Mouse (Mus musculus): ENCODE measurements around the gene Stk40. TPM values are rescaled to one million over a fixed set of nuclear protein-coding genes. Genes with fewer than 3 reads are reported as not detected.

Gene Stk40
- polyA plus RNA-seq, 1 experiment from 2014 or later: 18.5 TPM

DNA sequence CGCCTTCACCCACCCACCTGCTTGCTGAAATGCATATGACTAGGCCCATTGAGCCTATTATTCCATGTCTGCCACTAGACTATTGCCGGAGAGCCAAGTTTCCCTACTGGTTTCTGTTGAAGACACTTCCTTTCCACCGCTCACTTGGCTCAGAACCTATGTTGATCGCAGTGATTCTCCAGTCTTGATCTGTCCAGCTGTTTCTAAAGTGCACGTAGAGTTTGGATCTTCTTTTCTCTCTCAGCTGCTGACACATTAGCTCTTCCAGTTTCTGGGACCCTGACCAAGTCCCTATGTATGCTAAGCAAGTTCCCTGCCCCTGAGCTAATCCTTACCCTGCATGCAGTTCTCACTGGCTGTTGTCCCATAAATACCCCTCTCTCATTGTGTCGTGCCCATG lies 25.9 kb upstream of the Stk40 start:
- Histone ChIP-seq H3K4me2 (no peak overlapping the region), H3K9ac (ENCODE audit: low read depth, low read length) (no peak overlapping the region), H3K27me3 (ENCODE audit: control insufficient read depth, insufficient read depth, low read length) (no peaks in the 10 kb centered on the region), H3K27ac (ENCODE audit: low read depth, low read length) (no peak overlapping the region), H3K36me3 (ENCODE audit: control insufficient read depth, insufficient read depth, low read length) (no peaks in the 10 kb centered on the region), H3K4me3 (ENCODE audit: low read depth, low read length) (no peak overlapping the region), H3K9me3 (replicated peaks; ENCODE audit: control insufficient read depth, low read length) (no peaks in the 10 kb centered on the region), H3K4me1 (ENCODE audit: control insufficient read depth, insufficient read depth, low read length) (no peaks in the 10 kb centered on the region)
- ATAC-seq (replicated peaks; ENCODE audit: insufficient number of reproducible peaks, low FRiP score, low TSS enrichment): no peak
- 78% methylated on average over 6 of the region's 6 CpGs for WGBS (ENCODE audit: insufficient replicate concordance)

DNA sequence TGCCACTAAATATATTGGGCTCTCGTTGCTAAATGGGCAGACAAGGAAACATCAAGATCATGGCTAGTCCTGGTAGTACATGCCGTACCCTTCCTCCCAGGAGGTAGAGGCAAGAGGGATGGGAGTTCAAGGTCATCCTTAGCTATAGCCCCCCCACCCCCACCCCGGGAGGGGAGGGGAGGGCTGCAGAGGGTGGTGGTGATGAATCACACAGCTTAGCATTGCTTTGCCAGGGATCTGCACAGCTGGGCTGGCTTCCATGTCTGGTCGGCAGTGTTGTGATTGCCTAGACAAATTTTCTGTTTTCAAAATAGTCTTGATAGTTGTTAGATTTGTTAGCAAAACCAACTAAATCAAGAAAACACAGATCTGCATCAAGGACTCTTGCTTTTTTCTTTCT lies 24.5 kb upstream of the Stk40 start:
- H3K4me1 ChIP-seq (ENCODE audit: control insufficient read depth, insufficient read depth, low read length): no peaks in the 10 kb centered on the region
- no peak overlapping the region for H3K9ac ChIP-seq (ENCODE audit: low read depth, low read length)
- no peaks in the 10 kb centered on the region for H3K36me3 ChIP-seq (ENCODE audit: control insufficient read depth, insufficient read depth, low read length)
- H3K4me3 ChIP-seq (ENCODE audit: low read depth, low read length): no peak overlapping the region
- no peaks in the 10 kb centered on the region for H3K27me3 ChIP-seq (ENCODE audit: control insufficient read depth, insufficient read depth, low read length)
- 76% methylated on average over 4 of the region's 4 CpGs for WGBS (ENCODE audit: insufficient replicate concordance)
- H3K9me3 ChIP-seq (replicated peaks; ENCODE audit: control insufficient read depth, low read length): no peaks in the 10 kb centered on the region
- no peak overlapping the region for H3K4me2 ChIP-seq
- H3K27ac ChIP-seq (ENCODE audit: low read depth, low read length): no peak overlapping the region
- ATAC-seq (replicated peaks; ENCODE audit: insufficient number of reproducible peaks, low FRiP score, low TSS enrichment): no peak

DNA sequence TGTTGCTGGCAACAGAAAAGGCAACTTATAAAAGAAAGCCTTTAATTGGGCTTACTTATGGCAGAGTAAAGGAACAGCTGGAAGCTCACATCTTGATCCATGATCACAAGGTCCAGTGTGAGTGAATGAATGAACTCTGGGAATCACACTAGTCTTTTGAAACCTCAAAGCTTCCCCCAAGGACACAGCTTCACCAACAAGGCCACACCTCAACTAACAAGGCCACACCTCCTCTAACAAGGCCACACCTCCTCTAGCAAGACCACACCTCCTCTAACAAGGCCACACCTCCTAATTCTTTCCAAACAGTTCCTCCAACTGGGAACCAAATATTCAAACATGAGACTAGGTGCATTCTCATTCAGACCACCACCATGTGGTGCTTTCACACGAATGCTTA lies 22.2 kb upstream of the Stk40 start:
- Histone ChIP-seq H3K9me3 (replicated peaks; ENCODE audit: control insufficient read depth, low read length) (no peaks in the 10 kb centered on the region), H3K4me1 (ENCODE audit: control insufficient read depth, insufficient read depth, low read length) (no peaks in the 10 kb centered on the region), H3K4me2 (no peak overlapping the region), H3K4me3 (ENCODE audit: low read depth, low read length) (no peak overlapping the region), H3K9ac (ENCODE audit: low read depth, low read length) (no peak overlapping the region), H3K27ac (ENCODE audit: low read depth, low read length) (no peak overlapping the region), H3K27me3 (ENCODE audit: control insufficient read depth, insufficient read depth, low read length) (no peaks in the 10 kb centered on the region), H3K36me3 (ENCODE audit: control insufficient read depth, insufficient read depth, low read length) (no peaks in the 10 kb centered on the region)
- ATAC-seq (replicated peaks; ENCODE audit: insufficient number of reproducible peaks, low FRiP score, low TSS enrichment): no peak
- WGBS (ENCODE audit: insufficient replicate concordance): 86% methylated on average over 1 of the region's 1 CpGs

DNA sequence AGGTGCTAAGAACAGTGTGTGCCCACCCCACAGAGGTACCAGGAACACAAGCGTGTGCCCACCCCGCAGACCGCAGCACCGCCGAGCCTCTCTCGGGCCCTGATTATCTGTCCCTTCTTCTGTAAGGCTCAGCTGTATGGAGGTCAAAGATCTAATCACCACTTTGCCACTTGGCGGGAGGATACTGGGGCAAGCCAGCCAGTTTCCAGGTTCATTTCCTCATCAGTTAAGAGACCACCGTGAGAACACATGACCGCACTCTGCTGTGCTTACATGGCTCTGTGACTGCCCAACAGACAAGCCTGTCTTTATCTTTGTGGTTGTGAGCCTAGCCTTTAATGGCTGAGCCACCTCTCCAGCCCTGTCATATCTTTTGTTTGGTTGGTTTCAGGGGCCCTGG lies 20.7 kb upstream of the Stk40 start:
- H3K9ac ChIP-seq (ENCODE audit: low read depth, low read length): no peak overlapping the region
- no peak for ATAC-seq (replicated peaks; ENCODE audit: insufficient number of reproducible peaks, low FRiP score, low TSS enrichment)
- no peaks in the 10 kb centered on the region for H3K4me1 ChIP-seq (ENCODE audit: control insufficient read depth, insufficient read depth, low read length)
- no peaks in the 10 kb centered on the region for H3K9me3 ChIP-seq (replicated peaks; ENCODE audit: control insufficient read depth, low read length)
- no peak overlapping the region for H3K4me3 ChIP-seq (ENCODE audit: low read depth, low read length)
- no peaks in the 10 kb centered on the region for H3K27me3 ChIP-seq (ENCODE audit: control insufficient read depth, insufficient read depth, low read length)
- H3K36me3 ChIP-seq (ENCODE audit: control insufficient read depth, insufficient read depth, low read length): no peaks in the 10 kb centered on the region
- WGBS (ENCODE audit: insufficient replicate concordance): 75% methylated on average over 9 of the region's 9 CpGs
- no peak overlapping the region for H3K4me2 ChIP-seq
- no peak overlapping the region for H3K27ac ChIP-seq (ENCODE audit: low read depth, low read length)

DNA sequence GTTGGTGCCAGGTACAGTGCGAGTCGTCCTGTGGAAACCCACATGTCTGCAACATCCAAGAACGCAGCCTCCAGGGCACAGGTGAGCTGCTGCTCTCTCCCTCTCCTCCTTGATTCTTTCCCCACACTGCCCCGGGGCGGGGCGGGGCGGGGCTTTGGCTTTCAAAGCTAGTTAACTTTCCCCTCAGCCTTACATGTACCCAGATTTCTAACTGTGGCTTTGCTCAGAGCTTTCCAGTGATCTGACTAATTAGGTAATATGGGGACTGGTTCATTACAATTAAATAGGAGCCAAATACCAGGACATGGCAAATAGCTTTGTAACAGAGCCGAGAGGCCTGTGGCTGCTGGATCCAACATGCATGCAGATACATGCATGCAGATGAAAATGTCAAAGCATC lies 19.4 kb upstream of the Stk40 start:
- no peak overlapping the region for H3K4me2 ChIP-seq
- no peak overlapping the region for H3K4me3 ChIP-seq (ENCODE audit: low read depth, low read length)
- H3K27me3 ChIP-seq (ENCODE audit: control insufficient read depth, insufficient read depth, low read length): no peaks in the 10 kb centered on the region
- no peak overlapping the region for H3K27ac ChIP-seq (ENCODE audit: low read depth, low read length)
- H3K36me3 ChIP-seq (ENCODE audit: control insufficient read depth, insufficient read depth, low read length): no peaks in the 10 kb centered on the region
- WGBS (ENCODE audit: insufficient replicate concordance): 71% methylated on average over 8 of the region's 8 CpGs
- no peak for ATAC-seq (replicated peaks; ENCODE audit: insufficient number of reproducible peaks, low FRiP score, low TSS enrichment)
- H3K9me3 ChIP-seq (replicated peaks; ENCODE audit: control insufficient read depth, low read length): no peaks in the 10 kb centered on the region
- no peaks in the 10 kb centered on the region for H3K4me1 ChIP-seq (ENCODE audit: control insufficient read depth, insufficient read depth, low read length)
- H3K9ac ChIP-seq (ENCODE audit: low read depth, low read length): no peak overlapping the region

DNA sequence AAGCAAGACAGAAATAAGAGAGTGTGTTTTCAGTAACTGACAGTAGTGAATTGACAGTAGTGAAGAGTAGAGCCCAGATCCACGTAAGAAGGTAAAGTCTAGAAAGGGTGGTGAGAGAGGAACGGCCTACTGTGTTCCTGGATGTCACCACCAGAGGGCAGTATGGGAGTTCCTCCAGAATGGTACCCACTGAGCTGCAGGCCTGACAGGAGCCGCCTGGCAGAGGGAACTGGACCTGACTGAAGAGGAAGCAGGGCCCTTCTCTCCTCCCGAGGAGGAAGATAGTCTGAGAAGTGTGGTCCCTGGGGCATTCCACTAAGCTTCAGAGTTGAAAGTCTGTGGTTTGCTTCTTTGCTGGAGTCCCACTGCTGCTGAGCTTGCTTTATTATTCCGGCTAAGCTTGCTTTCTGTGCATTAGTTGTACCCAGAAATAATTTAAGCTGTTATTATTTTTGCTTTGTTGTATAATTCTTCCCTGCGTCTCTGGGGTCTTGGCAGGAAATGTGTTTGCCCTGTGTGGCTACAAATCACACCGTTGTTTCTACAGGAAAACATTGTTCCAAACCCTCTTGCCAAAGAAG lies 17.7 kb upstream of the Stk40 start:
- Histone ChIP-seq H3K4me2 (no peak overlapping the region), H3K9me3 (replicated peaks; ENCODE audit: control insufficient read depth, low read length) (no peaks in the 10 kb centered on the region), H3K4me3 (ENCODE audit: low read depth, low read length) (no peak overlapping the region), H3K36me3 (ENCODE audit: control insufficient read depth, insufficient read depth, low read length) (no peaks in the 10 kb centered on the region), H3K27me3 (ENCODE audit: control insufficient read depth, insufficient read depth, low read length) (no peaks in the 10 kb centered on the region), H3K27ac (ENCODE audit: low read depth, low read length) (no peak overlapping the region), H3K4me1 (ENCODE audit: control insufficient read depth, insufficient read depth, low read length) (no peaks in the 10 kb centered on the region), H3K9ac (ENCODE audit: low read depth, low read length) (no peak overlapping the region)
- 31% methylated on average over 7 of the region's 7 CpGs for WGBS (ENCODE audit: insufficient replicate concordance)
- ATAC-seq (replicated peaks; ENCODE audit: insufficient number of reproducible peaks, low FRiP score, low TSS enrichment): peak; percentile 53; the same call in 1 of the 2 replicates

DNA sequence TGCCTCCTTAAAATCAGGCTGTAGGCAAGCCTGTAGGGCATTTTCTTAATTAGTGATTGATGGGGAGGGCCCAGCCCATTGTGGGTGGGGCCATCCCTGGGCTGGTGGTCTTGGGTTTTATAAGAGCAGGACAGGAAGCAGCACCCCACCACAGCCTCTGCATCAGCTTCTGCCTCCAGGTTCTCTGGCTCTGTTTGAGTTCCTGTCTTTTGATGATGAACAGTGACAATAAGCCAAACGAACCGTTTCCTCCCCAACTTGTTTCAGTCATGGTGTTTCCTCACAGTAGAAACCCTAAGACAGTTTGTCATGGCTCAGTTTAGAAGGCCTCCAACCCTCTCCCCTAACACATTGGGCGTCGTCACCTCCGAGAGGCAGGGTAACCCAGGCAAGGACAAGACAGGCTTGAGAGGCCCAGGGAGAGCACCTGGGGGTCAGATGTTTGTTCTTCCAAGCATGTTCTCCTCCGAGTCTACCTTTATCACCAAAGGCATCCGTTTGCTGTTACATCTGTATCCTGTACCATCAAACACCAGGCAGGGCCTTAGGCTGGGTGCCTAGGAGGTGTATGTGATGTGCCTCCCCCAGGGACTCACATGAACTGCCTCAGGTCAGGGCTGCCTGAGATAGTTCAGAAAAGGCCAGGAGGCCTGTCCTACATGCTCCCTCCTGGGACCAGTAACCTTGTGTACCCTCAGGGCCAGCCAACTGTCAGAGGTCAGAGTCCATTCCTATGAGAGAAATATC lies 13.5 kb upstream of the Stk40 start:
- no peak overlapping the region for H3K9ac ChIP-seq (ENCODE audit: low read depth, low read length)
- H3K36me3 ChIP-seq (ENCODE audit: control insufficient read depth, insufficient read depth, low read length): no peaks in the 10 kb centered on the region
- no peaks in the 10 kb centered on the region for H3K4me1 ChIP-seq (ENCODE audit: control insufficient read depth, insufficient read depth, low read length)
- WGBS (ENCODE audit: insufficient replicate concordance): 67% methylated on average over 7 of the region's 7 CpGs
- no peaks in the 10 kb centered on the region for H3K27me3 ChIP-seq (ENCODE audit: control insufficient read depth, insufficient read depth, low read length)
- no peak overlapping the region for H3K4me2 ChIP-seq
- no peak overlapping the region for H3K4me3 ChIP-seq (ENCODE audit: low read depth, low read length)
- H3K27ac ChIP-seq (ENCODE audit: low read depth, low read length): no peak overlapping the region
- no peaks in the 10 kb centered on the region for H3K9me3 ChIP-seq (replicated peaks; ENCODE audit: control insufficient read depth, low read length)
- no peak for ATAC-seq (replicated peaks; ENCODE audit: insufficient number of reproducible peaks, low FRiP score, low TSS enrichment)

DNA sequence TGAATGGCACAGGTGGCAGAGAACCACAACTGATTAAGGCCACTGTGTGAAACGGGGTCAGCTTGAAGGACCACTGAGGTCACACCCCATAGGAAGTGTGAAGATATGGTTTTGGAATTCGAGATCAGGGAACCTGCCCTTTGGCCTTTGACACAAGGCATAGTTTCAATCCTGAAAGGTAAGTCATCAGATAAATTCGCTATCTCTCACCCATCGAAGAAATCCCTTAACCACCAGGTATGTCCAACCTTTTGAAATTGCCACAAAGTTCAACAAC lies 13.0 kb upstream of the Stk40 start:
- WGBS (ENCODE audit: insufficient replicate concordance): 70% methylated on average over 4 of the region's 4 CpGs
- Histone ChIP-seq H3K9me3 (replicated peaks; ENCODE audit: control insufficient read depth, low read length) (no peaks in the 10 kb centered on the region), H3K27ac (ENCODE audit: low read depth, low read length) (no peak overlapping the region), H3K36me3 (ENCODE audit: control insufficient read depth, insufficient read depth, low read length) (no peaks in the 10 kb centered on the region), H3K9ac (ENCODE audit: low read depth, low read length) (no peak overlapping the region), H3K4me2 (no peak overlapping the region), H3K4me1 (ENCODE audit: control insufficient read depth, insufficient read depth, low read length) (no peaks in the 10 kb centered on the region), H3K4me3 (ENCODE audit: low read depth, low read length) (no peak overlapping the region), H3K27me3 (ENCODE audit: control insufficient read depth, insufficient read depth, low read length) (no peaks in the 10 kb centered on the region)
- no peak for ATAC-seq (replicated peaks; ENCODE audit: insufficient number of reproducible peaks, low FRiP score, low TSS enrichment)

DNA sequence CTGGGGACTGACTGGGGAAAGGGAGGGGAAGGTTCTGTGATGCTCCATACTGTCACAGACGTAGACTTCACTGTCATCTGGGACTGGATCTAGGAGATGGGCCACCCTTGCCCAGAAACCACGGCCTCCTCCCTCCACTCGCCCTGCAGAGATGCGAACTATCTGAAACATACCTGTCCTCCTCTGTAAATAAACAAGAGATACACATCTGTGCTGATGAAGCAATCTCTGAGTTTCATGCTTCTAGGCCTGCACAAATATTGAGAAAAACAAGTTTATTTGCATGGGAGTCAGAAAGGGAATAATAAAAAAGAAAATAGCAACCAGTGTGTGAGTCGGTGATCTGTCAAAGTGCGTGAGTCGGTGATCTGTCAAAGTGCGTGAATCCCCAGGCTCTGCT lies 11.9 kb upstream of the Stk40 start:
- no peak overlapping the region for H3K4me2 ChIP-seq
- no peak overlapping the region for H3K9ac ChIP-seq (ENCODE audit: low read depth, low read length)
- H3K4me1 ChIP-seq (ENCODE audit: control insufficient read depth, insufficient read depth, low read length): peaks cover 1% of the 10 kb centered on the region
- no peak overlapping the region for H3K4me3 ChIP-seq (ENCODE audit: low read depth, low read length)
- H3K9me3 ChIP-seq (replicated peaks; ENCODE audit: control insufficient read depth, low read length): no peaks in the 10 kb centered on the region
- H3K27me3 ChIP-seq (ENCODE audit: control insufficient read depth, insufficient read depth, low read length): no peaks in the 10 kb centered on the region
- no peak overlapping the region for H3K27ac ChIP-seq (ENCODE audit: low read depth, low read length)
- no peak for ATAC-seq (replicated peaks; ENCODE audit: insufficient number of reproducible peaks, low FRiP score, low TSS enrichment)
- no peaks in the 10 kb centered on the region for H3K36me3 ChIP-seq (ENCODE audit: control insufficient read depth, insufficient read depth, low read length)
- 77% methylated on average over 8 of the region's 8 CpGs for WGBS (ENCODE audit: insufficient replicate concordance)
